Mouse (Mus musculus): ENCODE results near the gene Col25a1.

Gene Col25a1

GRCm38 (mm10) chr3:130309277-130309676, 178.0 kb downstream of the Col25a1 start:
- in situ Hi-C loops (cut with MseI, MboI), result no loop called here

DNA sequence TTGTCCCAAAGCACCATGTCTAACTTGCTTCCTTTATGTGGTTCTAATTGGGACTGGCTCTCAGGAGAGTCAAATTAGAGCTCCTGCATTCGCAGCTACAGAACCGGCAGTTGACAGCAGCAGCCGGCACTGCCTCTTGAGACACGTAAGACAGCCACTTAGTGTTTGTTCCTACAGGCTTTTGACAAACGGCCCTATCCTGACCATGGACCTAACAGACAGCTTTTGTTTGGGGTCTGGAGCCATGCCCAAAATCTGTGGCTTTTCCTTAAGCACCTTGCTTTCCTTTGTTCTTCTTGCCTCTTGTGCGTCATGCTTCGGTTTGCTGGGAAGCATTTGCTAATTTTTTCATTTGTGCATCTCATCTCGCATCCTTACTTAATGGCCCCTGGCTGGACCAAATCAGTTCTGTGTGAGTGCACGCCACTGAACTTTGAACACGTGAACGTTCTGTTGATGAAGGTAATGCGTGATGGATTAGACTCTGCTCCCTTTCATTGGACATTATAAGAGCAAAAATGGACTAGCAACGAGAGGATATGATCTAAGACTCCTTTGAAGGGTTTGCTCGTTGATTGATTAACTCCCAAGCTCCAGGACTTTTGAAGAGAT, 179.5 kb downstream of the Col25a1 start:
- in situ Hi-C loops (cut with MseI, MboI), result no loop called here

GRCm38 (mm10) chr3:130313246-130313645, 181.9 kb downstream of the Col25a1 start:
- in situ Hi-C loops (cut with MseI, MboI), result no loop called here

DNA sequence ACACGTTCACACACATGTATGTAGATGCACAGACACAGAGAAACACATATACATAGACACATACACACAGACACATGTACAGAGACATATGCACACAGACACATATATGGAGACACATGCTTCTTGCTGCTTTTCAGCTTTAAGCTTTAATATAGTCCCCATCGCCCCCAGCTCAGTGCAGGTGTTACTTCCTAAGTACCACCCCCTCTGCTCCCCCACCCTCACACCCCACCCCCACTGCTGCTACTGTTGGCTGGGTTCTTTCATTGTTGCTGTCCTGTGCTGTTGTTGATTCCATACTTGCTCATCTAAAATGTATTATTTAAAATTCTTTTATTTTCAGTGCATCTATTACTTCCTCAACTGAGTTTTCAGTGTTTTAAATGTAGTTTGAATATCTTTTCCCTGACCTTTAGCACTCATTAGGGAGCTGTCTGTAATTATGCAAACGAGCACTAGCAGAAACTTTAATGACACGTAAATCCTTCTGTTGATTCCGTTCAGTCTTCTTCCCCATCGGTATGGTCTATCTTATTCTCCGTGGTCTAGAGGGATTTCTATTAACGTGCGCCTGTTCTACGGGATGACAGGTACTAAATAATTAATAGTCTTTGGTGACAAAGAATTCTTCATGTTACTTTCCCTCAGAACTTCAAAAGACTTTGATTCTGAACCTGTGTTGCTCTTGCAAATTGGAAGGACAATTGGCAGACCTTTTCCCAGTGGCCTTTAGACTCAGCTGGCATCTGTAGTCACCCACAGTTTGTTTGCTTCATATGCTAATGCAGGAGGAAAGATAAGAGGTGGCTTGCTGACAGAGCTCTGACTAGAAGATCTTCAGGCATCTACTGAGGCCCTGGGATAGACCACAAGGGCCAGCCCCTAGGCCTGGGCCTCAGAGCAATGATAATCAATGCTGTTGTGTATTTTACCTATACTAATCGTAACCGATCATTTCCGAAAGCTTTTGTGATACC, 196.0 kb downstream of the Col25a1 start:
- in situ Hi-C loops (cut with MseI, MboI), result no loop called here

- in situ Hi-C loops (cut with MseI, MboI), result no loop called here
These were observed 197.6 kb downstream of the Col25a1 start for GRCm38 (mm10) chr3:130328909-130329308.

- in situ Hi-C loops (cut with MseI, MboI), result no loop called here
These were observed 198.7 kb downstream of the Col25a1 start for GRCm38 (mm10) chr3:130329833-130330555.

- in situ Hi-C loops (cut with MseI, MboI), result no loop called here
These were observed 199.3 kb downstream of the Col25a1 start for GRCm38 (mm10) chr3:130330556-130330950.

DNA sequence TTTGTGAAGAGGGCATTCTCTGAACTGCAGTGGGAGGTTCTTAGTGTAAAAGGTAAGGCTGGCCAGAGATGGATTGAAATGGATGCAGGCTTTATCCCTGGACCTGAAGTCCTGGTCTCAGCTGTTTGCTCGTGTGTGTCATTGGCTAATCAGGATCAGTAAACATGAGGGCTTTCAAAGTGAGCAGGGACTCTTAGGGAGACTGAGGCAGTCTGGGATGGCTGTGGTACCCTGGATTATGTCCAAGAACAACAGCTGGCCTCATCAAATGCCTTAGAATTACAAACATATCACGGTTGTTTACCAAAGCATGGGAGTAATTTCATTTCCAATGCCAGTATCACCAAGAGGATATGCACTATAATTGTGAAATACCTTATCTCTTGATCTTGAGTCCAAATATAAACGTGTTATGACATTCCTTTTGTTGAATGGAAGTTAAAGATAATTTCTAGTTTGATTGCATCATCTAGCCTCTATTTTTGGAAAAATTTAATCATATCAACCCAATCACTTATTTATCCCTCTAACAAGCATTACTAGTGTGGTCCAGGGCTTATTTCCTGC, 201.1 kb downstream of the Col25a1 start:
- in situ Hi-C loops (cut with MseI, MboI), result no loop called here

DNA sequence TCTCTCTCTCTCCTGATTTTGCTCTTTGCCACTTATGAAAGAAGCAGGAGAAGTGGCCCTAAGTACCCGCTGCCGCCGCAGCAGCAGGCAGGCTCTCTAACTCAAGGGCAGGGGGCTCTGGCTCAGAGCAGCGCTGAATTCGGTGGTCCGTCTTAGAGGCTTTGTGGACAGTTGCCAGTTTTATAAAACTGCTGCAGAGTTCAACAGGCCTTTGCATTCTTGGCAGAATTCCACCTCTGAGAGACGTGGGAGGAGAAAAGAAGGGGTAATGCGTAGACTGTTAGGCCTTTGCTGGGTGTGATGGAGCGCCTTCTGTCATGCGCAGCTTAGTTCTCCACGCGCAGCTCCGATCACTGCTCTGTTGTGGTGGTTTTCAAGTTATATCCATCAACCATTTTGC, 206.6 kb downstream of the Col25a1 start:
- in situ Hi-C loops (cut with MseI, MboI), result no loop called here

GRCm38 (mm10) chr3:130338371-130338770, 207.1 kb downstream of the Col25a1 start:
- in situ Hi-C loops (cut with MseI, MboI), result no loop called here

- in situ Hi-C loops (cut with MseI, MboI), result no loop called here
These were observed 218.9 kb downstream of the Col25a1 start for GRCm38 (mm10) chr3:130350161-130350560.

DNA sequence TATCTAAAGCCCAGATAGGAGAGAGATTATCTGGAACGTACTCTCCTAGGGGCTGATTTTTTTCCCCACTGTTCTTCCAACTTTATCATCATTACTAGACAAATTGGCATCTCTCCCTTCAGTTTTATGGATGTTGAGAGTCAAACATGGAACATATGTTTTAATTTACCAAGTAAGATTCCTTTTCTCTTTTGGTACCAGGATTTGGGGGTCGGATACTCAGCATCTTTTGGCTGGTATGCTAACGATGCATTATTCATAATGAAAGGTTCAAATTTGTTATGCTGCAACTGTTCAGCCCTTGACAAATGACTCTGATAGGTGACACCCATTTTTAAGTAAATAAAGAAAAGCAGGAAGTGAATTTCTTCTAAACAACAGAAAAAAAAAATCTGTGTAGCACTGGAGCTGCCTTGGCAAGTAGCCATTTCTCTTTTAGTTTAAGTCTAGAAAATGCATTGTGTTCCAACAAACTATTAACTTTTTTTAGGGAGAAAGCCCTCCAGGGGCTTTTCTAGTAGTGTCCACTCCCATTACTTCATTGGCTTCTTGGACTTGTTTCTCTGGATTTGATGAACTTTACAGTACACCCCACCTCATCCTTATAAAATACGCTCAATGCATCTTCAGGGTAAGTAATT, 223.2 kb downstream of the Col25a1 start:
- in situ Hi-C loops (cut with MseI, MboI), result no loop called here

DNA sequence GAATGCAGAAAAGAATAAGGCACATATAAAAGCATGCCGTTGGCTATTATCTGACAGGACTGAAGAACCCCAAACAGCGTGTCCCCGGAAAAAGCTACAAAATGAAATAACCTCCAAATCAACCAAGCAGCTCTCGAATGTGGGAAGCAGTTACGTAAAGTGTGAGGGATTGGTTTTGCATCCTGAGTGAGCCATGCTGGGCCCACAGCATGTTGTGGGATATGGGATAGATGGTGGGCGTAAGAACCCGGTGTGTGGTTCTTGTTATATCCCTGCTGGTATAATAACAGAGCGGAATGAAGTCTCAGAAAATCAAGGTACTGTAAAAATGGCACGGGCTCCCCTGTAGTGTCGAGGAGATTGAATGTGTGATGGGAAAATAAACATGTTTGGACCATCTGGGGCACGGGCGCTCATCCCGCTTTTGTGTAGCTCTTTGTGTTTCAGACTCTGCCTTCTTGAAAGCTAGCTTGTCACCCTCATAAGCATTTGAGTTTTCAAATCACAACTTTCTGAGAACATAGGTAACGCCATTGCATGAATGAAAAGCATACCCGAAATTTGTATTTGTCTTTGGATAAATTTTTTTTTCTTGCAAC, 225.4 kb downstream of the Col25a1 start:
- in situ Hi-C loops (cut with MseI, MboI), result no loop called here

DNA sequence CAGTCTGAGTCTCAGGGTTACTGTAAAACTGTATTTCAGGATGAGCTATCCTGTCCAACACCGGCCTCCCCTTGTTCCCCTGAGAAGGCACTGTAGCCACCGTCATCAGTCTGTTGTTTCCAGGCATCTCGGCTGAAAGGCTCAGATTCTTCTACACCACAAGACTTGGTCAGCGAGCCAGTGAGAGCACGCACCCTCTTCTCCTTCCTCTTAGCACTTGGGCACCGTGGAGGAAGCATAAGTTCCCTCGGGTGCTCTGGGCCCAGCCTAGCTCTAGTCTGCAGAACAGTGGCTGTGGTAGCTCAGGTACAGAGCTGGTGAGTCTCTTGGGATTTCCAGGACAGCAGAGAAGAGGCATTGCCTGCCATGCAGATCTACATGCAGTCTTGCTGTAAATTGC, 229.5 kb downstream of the Col25a1 start:
- in situ Hi-C loops (cut with MseI, MboI), result no loop called here

GRCm38 (mm10) chr3:130361922-130362321, 230.6 kb downstream of the Col25a1 start:
- in situ Hi-C loops (cut with MseI, MboI), result no loop called here

DNA sequence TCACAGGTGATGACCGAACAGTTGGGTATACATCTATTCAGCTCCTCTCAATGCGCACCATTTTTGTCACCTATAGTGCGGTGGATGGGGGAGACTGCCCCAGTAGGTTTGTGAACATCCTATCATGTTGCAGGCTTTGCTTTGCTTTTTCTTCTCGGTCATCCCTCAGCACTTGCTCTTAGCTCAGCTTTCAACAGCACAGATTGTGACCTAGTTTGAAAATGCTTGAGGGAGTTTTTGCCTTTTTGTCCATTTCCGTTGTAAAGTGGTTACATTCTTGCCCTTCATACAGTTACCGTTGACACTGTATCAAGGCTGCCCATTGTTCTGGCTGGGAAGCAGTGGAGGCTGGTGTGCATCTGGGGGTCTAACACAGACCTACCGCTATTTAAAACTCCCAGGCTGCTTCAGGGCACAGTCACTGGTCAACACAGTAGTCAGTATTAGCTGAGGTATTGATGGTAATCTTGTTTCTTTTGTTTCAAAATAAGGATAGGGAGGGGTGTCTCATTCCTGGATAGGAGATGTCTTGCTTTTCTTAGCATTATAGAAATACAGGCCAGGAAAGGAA, 231.6 kb downstream of the Col25a1 start:
- in situ Hi-C loops (cut with MseI, MboI), result no loop called here

- in situ Hi-C loops (cut with MseI, MboI), result no loop called here
These were observed 235.8 kb downstream of the Col25a1 start for GRCm38 (mm10) chr3:130366917-130367610.

- in situ Hi-C loops (cut with MseI, MboI), result no loop called here
These were observed 237.1 kb downstream of the Col25a1 start for GRCm38 (mm10) chr3:130368352-130368751.

GRCm38 (mm10) chr3:130369113-130369512, 237.8 kb downstream of the Col25a1 start:
- in situ Hi-C loops (cut with MseI, MboI), result no loop called here

- in situ Hi-C loops (cut with MseI, MboI), result no loop called here
These were observed 238.9 kb downstream of the Col25a1 start for GRCm38 (mm10) chr3:130370167-130370566.
